Comparison of ENCODE assay signal across 7 mouse cellular contexts in genomic region chr11:35120076-35120475, GRCm38 (mm10). TPM values are rescaled to one million over a fixed set of nuclear protein-coding genes. Genes with fewer than 3 reads are reported as not detected.
DNase-seq lines count a peak whose midpoint lies in the region; ATAC-seq lines count a peak whose summit lies in the region.

No protein-coding gene starts in this region.

- peaks cover 36% of the 10 kb centered on the region for H3K27me3 ChIP-seq in heart, embryonic 13.5 days (replicated peaks)
- H3K27me3 ChIP-seq in embryonic facial prominence, embryonic 14.5 days (replicated peaks; ENCODE audit: control insufficient read depth, insufficient read depth, low read length), result peaks cover 22% of the 10 kb centered on the region
- H3K27me3 ChIP-seq in limb, embryonic 15.5 days, result peaks cover 25% of the 10 kb centered on the region

- WGBS in heart, embryonic 13.5 days, result 23% methylated on average over 5 of the region's 5 CpGs
- WGBS in embryonic facial prominence, embryonic 14.5 days, result 21% methylated on average over 5 of the region's 5 CpGs
- 12% methylated on average over 5 of the region's 5 CpGs for WGBS in limb, embryonic 15.5 days

- DNase-seq in heart, adult 9 months (ENCODE audit: low spot score in 2 of 2), result no peak
- DNase-seq in embryo, embryonic 11 days, result peak; percentile 65
- DNase-seq in embryonic facial prominence, embryonic 14.5 days (ENCODE audit: low spot score), result no peak
- no peak for DNase-seq in Muller cell, postnatal 12 days (ENCODE audit: inconsistent ontology term)

- H3K36me3 ChIP-seq in heart, embryonic 13.5 days, result no peaks in the 10 kb centered on the region
- no peaks in the 10 kb centered on the region for H3K36me3 ChIP-seq in embryonic facial prominence, embryonic 14.5 days (ENCODE audit: control insufficient read depth, insufficient read depth, low read length)
- H3K36me3 ChIP-seq in limb, embryonic 15.5 days, result no peaks in the 10 kb centered on the region

- H3K27ac ChIP-seq in heart, embryonic 13.5 days (replicated peaks), result no peak overlapping the region
- H3K27ac ChIP-seq in embryonic facial prominence, embryonic 14.5 days (replicated peaks; ENCODE audit: low read depth, low read length), result peak overlapping the region; percentile 39; the same call in 1 of the 2 replicates
- peak overlapping the region; percentile 1; the same call in 1 of the 2 replicates for H3K27ac ChIP-seq in limb, embryonic 15.5 days

- H3K4me3 ChIP-seq in heart, embryonic 13.5 days, result no peak overlapping the region
- 0 out of 2 replicates have a peak overlapping the region, but pooled peaks have one; percentile 78 for H3K4me3 ChIP-seq in embryonic facial prominence, embryonic 14.5 days (ENCODE audit: low read depth, low read length)
- H3K4me3 ChIP-seq in limb, embryonic 15.5 days, result no peak overlapping the region

- peaks cover 46% of the 10 kb centered on the region for H3K4me1 ChIP-seq in heart, embryonic 13.5 days
- H3K4me1 ChIP-seq in embryonic facial prominence, embryonic 14.5 days (ENCODE audit: control insufficient read depth, insufficient read depth, low read length), result peaks cover 35% of the 10 kb centered on the region
- peaks cover 51% of the 10 kb centered on the region for H3K4me1 ChIP-seq in limb, embryonic 15.5 days

- H3K9ac ChIP-seq in heart, embryonic 13.5 days, result 0 out of 2 replicates have a peak overlapping the region, but pooled peaks have one; percentile 15
- H3K9ac ChIP-seq in embryonic facial prominence, embryonic 14.5 days (ENCODE audit: low read depth, low read length), result no peak overlapping the region
- no peak overlapping the region for H3K9ac ChIP-seq in limb, embryonic 15.5 days

- H3K4me2 ChIP-seq in heart, embryonic 13.5 days, result peak overlapping the region; percentile 94; the same call in 1 of the 2 replicates
- peak overlapping the region; percentile 83; the same call in 1 of the 2 replicates for H3K4me2 ChIP-seq in embryonic facial prominence, embryonic 14.5 days (ENCODE audit: low read depth, low read length)
- peak overlapping the region; percentile 90; the same call in 1 of the 2 replicates for H3K4me2 ChIP-seq in limb, embryonic 15.5 days

- no peaks in the 10 kb centered on the region for H3K9me3 ChIP-seq in heart, embryonic 13.5 days
- no peaks in the 10 kb centered on the region for H3K9me3 ChIP-seq in embryonic facial prominence, embryonic 14.5 days (ENCODE audit: control insufficient read depth, low read length)
- no peaks in the 10 kb centered on the region for H3K9me3 ChIP-seq in limb, embryonic 15.5 days

- ATAC-seq in heart, embryonic 13.5 days (ENCODE audit: extremely low read depth, insufficient number of reproducible peaks, low FRiP score, low TSS enrichment), result no peak
- ATAC-seq in embryonic facial prominence, embryonic 14.5 days (ENCODE audit: low read depth), result no peak
- no peak for ATAC-seq in limb, embryonic 15.5 days (ENCODE audit: insufficient number of reproducible peaks, low FRiP score, low TSS enrichment, low read depth)
- ATAC-seq in activated CD4-positive, CD25-positive, alpha-beta regulatory T cell, adult 4 months, result no peak

RNA-seq across cellular contexts. Expression of gene Slit3, which starts 0.9 kb away (rescaled TPM):
- 11.1 and 12.5 TPM in 2 replicates for polyA plus RNA-seq in heart, embryonic 13.5 days (2015; fragmentation: Nextera tagmentation; extraction: Ambion mirVana)
- 23.3 and 24.1 TPM in 2 replicates for polyA plus RNA-seq in embryonic facial prominence, embryonic 14.5 days (2014; fragmentation: Nextera tagmentation; extraction: Ambion mirVana)
- 18.2 and 20.8 TPM in 2 replicates for polyA plus RNA-seq in limb, embryonic 15.5 days (2015; fragmentation: Nextera tagmentation; extraction: Ambion mirVana)
- polyA plus RNA-seq in activated CD4-positive, CD25-positive, alpha-beta regulatory T cell, adult 4 months (2017; shearing (Covaris generic)), result not detected

Comparison
In these comparisons a context has a peak if more than half of its experiments do, and no peak if none do; other contexts are left out.
1. RNA of gene Slit3, which starts 0.9 kb away (polyA plus RNA-seq): 23.3 to 24.1 TPM in embryonic facial prominence, embryonic 14.5 days, 18.2 to 20.8 TPM in limb, embryonic 15.5 days and 11.1 to 12.5 TPM in heart, embryonic 13.5 days; not detected in activated CD4-positive, CD25-positive, alpha-beta regulatory T cell, adult 4 months; every median in the first group is over 10 times any median in the second.
2. Peak in every context shown above with its lines, with median percentiles within 50 percentile points of each other: H3K4me2 ChIP-seq.